ENCODE assay signal across 22 mouse cellular contexts in the genomic region with DNA sequence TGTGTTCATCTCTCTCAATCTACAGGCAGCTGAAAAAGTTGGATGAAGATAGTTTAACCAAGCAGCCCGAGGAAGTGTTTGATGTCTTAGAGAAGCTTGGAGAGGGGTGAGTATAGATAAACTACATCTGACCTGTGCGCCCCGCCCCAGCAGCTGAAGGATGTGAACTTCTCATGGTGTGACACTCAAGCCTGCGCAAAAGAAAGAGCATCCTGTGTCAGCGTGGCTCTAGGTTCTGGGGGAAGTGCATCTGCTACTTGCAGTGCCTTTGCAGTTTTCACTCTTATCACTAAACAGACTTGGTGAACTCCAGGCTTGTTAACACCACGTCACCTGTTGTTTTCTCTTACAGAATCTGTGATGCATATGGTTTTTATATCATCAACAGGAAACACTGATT. TPM values are rescaled to one million over a fixed set of nuclear protein-coding genes. Genes with fewer than 3 reads are reported as not detected.
A peak's percentile ranks its signal among the peaks of the same experiment; 100 is the strongest.
DNase-seq lines count a peak whose midpoint lies in the region; ATAC-seq and TF ChIP-seq lines count a peak whose summit lies in the region.
"Had no signal": no experiment of that assay in that cellular context is flagged by ENCODE, and none has a peak within 500 bp of the region (broad histone marks: within the 10 kb centered on the region; RNA-seq: fewer than 3 reads in every experiment).

No protein-coding gene starts in this region.

- H3K4me3 ChIP-seq in lung, adult 2 months (replicated peaks; ENCODE audit: extremely low read depth, low read depth, low read length), result no peak overlapping the region
- no peak overlapping the region for H3K4me3 ChIP-seq in spleen, adult 2 months (ENCODE audit: extremely low read depth, insufficient read depth, insufficient read length)
- no peak overlapping the region for H3K4me3 ChIP-seq in stomach, postnatal 0 days (ENCODE audit: low read depth, low read length)
- H3K4me3 ChIP-seq: forebrain, embryonic 12.5 days; heart, embryonic 15.5 days; hindbrain, embryonic 13.5 days; midbrain, embryonic 15.5 days; neural tube, embryonic 13.5 days had no signal

- WGBS in lung, adult 2 months, result 46% methylated on average over 6 of the region's 6 CpGs
- 12% methylated on average over 6 of the region's 6 CpGs for WGBS in spleen, adult 2 months
- 75% methylated on average over 6 of the region's 6 CpGs for WGBS in stomach, postnatal 0 days

- H3K27ac ChIP-seq in spleen, adult 2 months (ENCODE audit: insufficient read depth, low read length), result peak overlapping the region; percentile 33; the same call in 1 of the 2 replicates
- no peak overlapping the region for H3K27ac ChIP-seq in stomach, postnatal 0 days (replicated peaks)
- H3K27ac ChIP-seq: forebrain, embryonic 12.5 days; heart, embryonic 15.5 days; hindbrain, embryonic 13.5 days; midbrain, embryonic 15.5 days; neural tube, embryonic 13.5 days had no signal

- H3K9ac ChIP-seq in stomach, postnatal 0 days (ENCODE audit: low read length), result no peak overlapping the region
- H3K9ac ChIP-seq: forebrain, embryonic 12.5 days; heart, embryonic 15.5 days; hindbrain, embryonic 13.5 days; midbrain, embryonic 15.5 days; neural tube, embryonic 13.5 days had no signal

- H3K27me3 ChIP-seq in spleen, adult 2 months (ENCODE audit: control insufficient read depth, insufficient read depth, low read length), result no peaks in the 10 kb centered on the region
- no peaks in the 10 kb centered on the region for H3K27me3 ChIP-seq in stomach, postnatal 0 days (ENCODE audit: control insufficient read depth, insufficient read depth, low read length)
- H3K27me3 ChIP-seq: forebrain, embryonic 12.5 days; heart, embryonic 15.5 days; hindbrain, embryonic 13.5 days; midbrain, embryonic 15.5 days; neural tube, embryonic 13.5 days had no signal

- peak; percentile 24 for DNase-seq in lung, postnatal 10 days
- no peak for DNase-seq in lung, adult 2 months
- DNase-seq in induced T-regulatory cell, adult 2 months (ENCODE audit: low read depth), result peak; percentile 93
- peak; percentile 63 to 72 for DNase-seq in spleen, adult 2 months (ENCODE audit: low read depth in 1 of 2, low spot score in 2 of 2)
- peak; percentile 71 to 86 for DNase-seq in thymus, postnatal 36 days
- DNase-seq in right cerebral cortex, postnatal 4 days, result no peak
- no peak for DNase-seq in stomach, postnatal 0 days (ENCODE audit: low spot score)
- DNase-seq in cerebellum, postnatal 4 days (ENCODE audit: low spot score in 2 of 2), result no peak
- DNase-seq: adrenal gland, postnatal 25 days; cerebellum, adult 9-11 months; embryo, embryonic 11 days; kidney, postnatal 14 days; layer of hippocampus, adult 9-11 months; liver had no signal

- no peak overlapping the region for H3K4me2 ChIP-seq in stomach, postnatal 0 days (replicated peaks; ENCODE audit: low read depth)
- H3K4me2 ChIP-seq: forebrain, embryonic 12.5 days; heart, embryonic 15.5 days; hindbrain, embryonic 13.5 days; midbrain, embryonic 15.5 days; neural tube, embryonic 13.5 days had no signal

- H3K4me1 ChIP-seq in lung, adult 2 months (ENCODE audit: control insufficient read depth, insufficient read depth, low read length), result peaks cover 18% of the 10 kb centered on the region
- H3K4me1 ChIP-seq in spleen, adult 2 months (ENCODE audit: control insufficient read depth, insufficient read depth, insufficient read length), result peaks cover 23% of the 10 kb centered on the region
- no peaks in the 10 kb centered on the region for H3K4me1 ChIP-seq in stomach, postnatal 0 days (replicated peaks; ENCODE audit: control insufficient read depth, insufficient read depth)

- H3K36me3 ChIP-seq in spleen, adult 2 months (ENCODE audit: control insufficient read depth, insufficient read depth, low read length), result peaks cover 17% of the 10 kb centered on the region
- H3K36me3 ChIP-seq in stomach, postnatal 0 days (ENCODE audit: control insufficient read depth, insufficient read depth, low read length), result peaks cover 15% of the 10 kb centered on the region

- no peak for TF ChIP-seq CTCF in lung, adult 2 months (IDR thresholded peaks at IDR 0.05; ENCODE audit: insufficient read depth, low read length)
- no peak for TF ChIP-seq CTCF in spleen, adult 2 months (IDR thresholded peaks at IDR 0.05; ENCODE audit: extremely low read depth, insufficient read depth, insufficient read length, insufficient replicate concordance)
- no peak for TF ChIP-seq CTCF in stomach, postnatal 0 days (IDR thresholded peaks at IDR 0.05; ENCODE audit: low read depth)

- no peak for TF ChIP-seq POLR2A in lung, adult 2 months (IDR thresholded peaks at IDR 0.05; ENCODE audit: borderline replicate concordance, extremely low read depth, low read depth, low read length)
- no peak for TF ChIP-seq POLR2A in spleen, adult 2 months (IDR thresholded peaks at IDR 0.05; ENCODE audit: low read depth, low read length)

- TF ChIP-seq EP300 in stomach, postnatal 0 days (optimal IDR thresholded peaks at IDR 0.05), result no peak

- no peaks in the 10 kb centered on the region for H3K9me3 ChIP-seq in stomach, postnatal 0 days (ENCODE audit: control insufficient read depth, low read length)
- H3K9me3 ChIP-seq: forebrain, embryonic 12.5 days; G1E; heart, embryonic 15.5 days; hindbrain, embryonic 13.5 days; midbrain, embryonic 15.5 days; neural tube, embryonic 13.5 days had no signal

- ATAC-seq in stomach, postnatal 0 days (ENCODE audit: low FRiP score, low TSS enrichment), result no peak
- ATAC-seq: intestine, postnatal 0 days; lung, postnatal 0 days; midbrain, embryonic 15.5 days had no signal

RNA-seq across cellular contexts. Expression of gene Tomm34, which starts 8.5 kb away (rescaled TPM):
- polyA plus RNA-seq in lung, adult 2 months (2012; rRNA removed), result 43.5 and 48.8 TPM in 2 replicates
- polyA plus RNA-seq in spleen, adult 2 months (2012; rRNA removed), result 51.7 and 66.0 TPM in 2 replicates
- polyA plus RNA-seq in stomach, postnatal 0 days (2015; fragmentation: Nextera tagmentation; extraction: Ambion mirVana), result 20.5 and 22.4 TPM in 2 replicates

RNA-seq across cellular contexts. Expression of gene Stk4, which starts 9.4 kb away (rescaled TPM):
- 22.0 and 31.3 TPM in 2 replicates for polyA plus RNA-seq in lung, adult 2 months (2012; rRNA removed)
- 31.6 and 36.9 TPM in 2 replicates for polyA plus RNA-seq in spleen, adult 2 months (2012; rRNA removed)
- polyA plus RNA-seq in stomach, postnatal 0 days (2015; fragmentation: Nextera tagmentation; extraction: Ambion mirVana), result 11.9 and 13.6 TPM in 2 replicates

RNA-seq across cellular contexts. Expression of gene Pabpc1l, which starts 54.2 kb away (rescaled TPM):
- 0.40 and 0.50 TPM in 2 replicates for polyA plus RNA-seq in lung, adult 2 months (2012; rRNA removed)
- 0.23 and 0.69 TPM in 2 replicates for polyA plus RNA-seq in spleen, adult 2 months (2012; rRNA removed)
- 0.67 and 0.85 TPM in 2 replicates for polyA plus RNA-seq in stomach, postnatal 0 days (2015; fragmentation: Nextera tagmentation; extraction: Ambion mirVana)

Comparison
In these comparisons a context has a peak if more than half of its experiments do, and no peak if none do; other contexts are left out.
1. DNase-seq: peak in lung, postnatal 10 days (single experiment), induced T-regulatory cell, adult 2 months (single experiment), spleen, adult 2 months (2 of 2) and thymus, postnatal 36 days (2 of 2); none in lung, adult 2 months (single experiment), right cerebral cortex, postnatal 4 days (single experiment), stomach, postnatal 0 days (single experiment) and cerebellum, postnatal 4 days (0 of 2).